Mouse (Mus musculus) bone marrow, adult 2 months (tissue): ENCODE measurements around the gene Evi5.

Experiments
- CTCF ChIP-seq: fragments of 200-500 bp; IDR thresholded peaks from 2 replicates; pipeline ENCODE4 v1.5.1; 2011; ENCODE audit warnings: low read length, control low read depth; ENCODE audit not compliant: control insufficient read depth, insufficient read depth
- POLR2A ChIP-seq: fragments of 200-500 bp; IDR thresholded peaks from 2 replicates; pipeline ENCODE4 v1.6.1; 2011; ENCODE audit warnings: low read depth, mild to moderate bottlenecking, control low read depth, low read length, borderline replicate concordance; ENCODE audit not compliant: control insufficient read depth

DNA sequence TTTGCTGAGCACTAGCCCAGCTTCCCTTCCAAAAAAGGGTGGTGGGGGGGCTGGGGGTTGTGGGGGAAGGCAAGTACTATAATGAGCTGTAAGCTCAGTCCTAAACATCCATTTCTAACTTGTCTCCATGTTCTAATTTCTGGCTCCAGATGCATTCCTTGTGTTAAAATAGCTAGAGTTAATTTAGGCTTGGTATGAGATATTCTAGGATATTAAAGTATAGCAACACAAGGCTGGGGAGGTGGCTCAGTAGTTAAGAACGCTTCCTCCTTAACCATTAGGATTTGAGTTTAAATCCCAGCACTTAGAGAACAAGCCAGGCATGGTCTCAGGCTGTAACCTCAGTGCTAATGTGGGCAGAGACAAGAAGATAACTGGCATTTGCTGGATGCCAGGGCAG, 21.4 kb upstream of the Evi5 start:
- no peak for TF ChIP-seq POLR2A
- TF ChIP-seq CTCF = no peak
